Mouse (Mus musculus) C2C12 (cell line): ENCODE results near the gene Adad2.

ENCODE experiments used
- CEBPB ChIP-seq: IDR thresholded peaks from one replicate; pipeline ENCODE4 v1.6.1; 2011; ENCODE audit warnings: low read depth, mild to moderate bottlenecking, control low read depth, moderate library complexity
- CTCF ChIP-seq: IDR thresholded peaks from one replicate; pipeline ENCODE4 v1.5.1; 2011; ENCODE audit not compliant: control insufficient read depth, insufficient read depth, insufficient read length
- MAX ChIP-seq: IDR thresholded peaks from one replicate; pipeline ENCODE4 v1.6.1; 2011; ENCODE audit warnings: mild to moderate bottlenecking, control low read depth
- MYOD1 ChIP-seq: IDR thresholded peaks from one replicate; pipeline ENCODE4 v1.6.1; 2011; ENCODE audit warnings: low read depth; ENCODE audit not compliant: control insufficient read depth, insufficient read length
- MYOG ChIP-seq: IDR thresholded peaks from one replicate; pipeline ENCODE4 v1.6.1; 2011; ENCODE audit not compliant: control insufficient read depth, insufficient read length; ENCODE audit errors: extremely low read depth
- USF1 ChIP-seq: IDR thresholded peaks from one replicate; pipeline ENCODE4 v1.6.1; 2011; ENCODE audit warnings: low read depth, mild to moderate bottlenecking, control low read depth, moderate library complexity

DNA sequence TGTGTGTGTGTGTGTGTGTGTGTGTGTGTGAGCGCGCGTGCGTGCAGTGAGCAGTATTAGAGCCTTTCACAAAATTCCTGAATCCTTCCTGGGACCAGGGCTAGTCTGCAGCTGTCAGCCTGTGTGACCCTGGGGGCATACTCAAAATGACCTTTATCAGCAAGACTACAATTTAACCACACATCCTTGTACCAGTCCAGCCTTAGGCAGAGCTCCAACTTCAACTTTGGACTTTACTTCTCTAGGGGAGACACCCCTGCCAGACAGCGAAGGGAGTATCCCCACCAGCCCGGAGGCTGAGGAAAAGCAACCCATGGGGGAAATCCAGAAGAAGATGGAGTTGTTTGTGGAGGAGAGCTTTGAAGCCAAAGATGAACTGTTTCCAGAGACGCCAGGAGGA, 21.1 kb upstream of the Adad2 start:
- TF ChIP-seq CTCF, result no peak
- no peak for TF ChIP-seq CEBPB
- no peak for TF ChIP-seq MAX
- no peak for TF ChIP-seq MYOD1
- TF ChIP-seq MYOG, result no peak
- TF ChIP-seq USF1, result no peak
